Mouse (Mus musculus): Measurements from ENCODE around the gene Evx1.

GRCm38 (mm10) chr6:52319956-52320690 is 6.8 kb downstream of the Evx1 start:
- TF ChIP-seq CTCF (IDR thresholded peaks at IDR 0.05; ENCODE audit: low read depth) = no peak
- no peak for TF ChIP-seq EP300 (IDR thresholded peaks at IDR 0.05; ENCODE audit: low read depth)

Measured in liver, postnatal 0 days (tissue).